Mouse (Mus musculus) right cerebral cortex, postnatal 14 days (tissue): ENCODE measurements around the gene Dlg2.
A peak's percentile ranks its signal among the peaks of the same experiment; 100 is the strongest.

Experiments used
- DNase-seq: peaks from one replicate; pipeline ENCODE4 v3.0.0; 2022

Gene Dlg2

DNA sequence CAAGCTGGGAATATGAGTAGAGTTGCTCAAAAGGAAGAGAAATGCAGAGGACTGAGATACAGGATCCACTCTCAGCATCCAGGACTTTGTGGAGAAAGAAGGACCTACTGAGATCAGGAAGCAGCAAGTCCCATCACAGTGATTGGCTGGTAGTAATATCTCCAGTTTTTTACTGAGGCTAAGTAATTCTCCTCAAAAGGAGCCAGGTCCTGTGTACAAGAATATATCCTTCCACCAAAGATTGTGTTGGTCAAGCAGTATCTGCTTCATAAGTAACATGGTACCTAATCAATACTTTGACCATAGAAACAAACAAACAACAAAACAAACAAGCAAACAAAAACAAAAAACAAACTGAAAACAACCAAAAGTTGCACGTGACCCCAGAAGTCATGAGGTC lies 980.3 kb downstream of the Dlg2 start:
- DNase-seq = no peak

GRCm38 (mm10) chr7:91457207-91457606 lies 980.7 kb downstream of the Dlg2 start:
- peak; percentile 58 for DNase-seq

GRCm38 (mm10) chr7:91461352-91461751 lies 984.9 kb downstream of the Dlg2 start:
- no peak for DNase-seq

- DNase-seq = no peak
These were observed 986.8 kb downstream of the Dlg2 start for GRCm38 (mm10) chr7:91463256-91463655.

DNA sequence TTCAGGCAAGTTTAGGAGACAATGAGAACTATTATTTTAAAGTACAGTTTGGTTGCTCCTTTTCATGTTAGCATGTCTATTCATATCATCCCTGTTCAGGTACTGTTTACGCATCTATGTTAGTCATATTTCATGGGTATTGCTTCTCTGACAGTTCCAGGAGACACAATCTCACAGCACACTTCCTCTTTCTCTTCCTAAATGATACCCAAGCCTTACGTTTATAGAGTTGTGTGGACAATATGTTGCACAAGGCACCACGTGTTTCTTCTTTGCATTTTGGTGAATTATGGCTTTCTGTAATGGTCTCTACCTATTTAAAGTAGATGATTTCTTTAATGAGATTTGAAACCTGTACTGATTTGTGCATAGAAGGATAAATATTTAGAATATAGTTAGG lies 990.6 kb downstream of the Dlg2 start:
- DNase-seq = no peak

- DNase-seq = no peak
These were observed 1002.7 kb downstream of the Dlg2 start for GRCm38 (mm10) chr7:91479145-91479544.

DNA sequence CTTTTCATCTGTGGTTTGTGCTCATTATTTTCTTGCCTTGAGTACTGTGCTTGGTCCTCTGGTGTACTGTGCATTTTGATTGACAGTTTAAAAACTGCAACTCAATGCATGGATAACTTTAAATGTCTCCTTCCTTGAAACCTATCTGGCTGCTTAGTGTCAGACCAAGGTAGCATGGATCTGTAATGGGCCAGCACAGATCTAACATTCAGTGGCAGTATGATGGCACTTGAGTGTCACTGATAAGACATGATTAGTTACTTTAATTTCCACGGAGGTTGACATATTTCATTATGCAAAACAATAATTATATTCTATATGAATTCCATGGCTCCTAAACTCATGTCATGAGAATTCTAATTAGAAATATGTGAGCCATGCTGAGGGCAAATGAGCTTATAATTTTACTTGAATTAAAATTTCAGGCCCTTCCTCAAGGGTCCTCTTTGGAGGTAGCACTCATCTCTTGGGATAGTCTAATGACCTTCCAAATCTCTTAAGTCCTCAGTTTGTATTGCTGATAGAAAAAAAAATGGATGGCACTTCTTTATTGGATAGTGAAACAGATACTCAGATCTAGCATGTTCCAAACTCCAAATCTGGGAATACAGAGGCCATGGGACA lies 1005.2 kb downstream of the Dlg2 start:
- DNase-seq = no peak

- no peak for DNase-seq
These were observed 1016.8 kb downstream of the Dlg2 start for GRCm38 (mm10) chr7:91493234-91493633.

- DNase-seq = no peak
These were observed 1019.1 kb downstream of the Dlg2 start for GRCm38 (mm10) chr7:91495526-91495925.

GRCm38 (mm10) chr7:91511119-91511518 lies 1034.6 kb downstream of the Dlg2 start:
- DNase-seq = no peak

DNA sequence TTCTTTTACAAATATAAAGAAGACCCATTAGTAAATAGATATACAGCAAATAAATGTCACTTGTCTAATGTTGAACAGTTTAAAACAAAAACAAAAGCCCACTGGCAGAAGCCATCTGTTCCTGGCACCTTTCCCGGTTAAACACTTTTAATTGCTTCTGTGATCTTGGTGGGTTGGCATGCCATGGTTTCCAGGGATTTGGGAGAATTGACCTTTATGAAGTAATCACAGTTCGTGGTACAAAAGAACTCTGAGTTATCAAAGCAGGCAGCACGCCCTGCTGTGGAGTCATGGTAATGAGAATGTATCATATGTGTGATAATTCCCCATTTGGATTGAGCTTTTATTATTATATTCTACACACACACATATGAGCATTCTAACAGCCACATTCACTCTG lies 1038.0 kb downstream of the Dlg2 start:
- DNase-seq = peak; percentile 8

GRCm38 (mm10) chr7:91516225-91516624 lies 1039.8 kb downstream of the Dlg2 start:
- no peak for DNase-seq

GRCm38 (mm10) chr7:91525859-91526258 lies 1049.4 kb downstream of the Dlg2 start:
- DNase-seq = no peak

GRCm38 (mm10) chr7:91542597-91543285 lies 1066.3 kb downstream of the Dlg2 start:
- DNase-seq = peak; percentile 25

DNA sequence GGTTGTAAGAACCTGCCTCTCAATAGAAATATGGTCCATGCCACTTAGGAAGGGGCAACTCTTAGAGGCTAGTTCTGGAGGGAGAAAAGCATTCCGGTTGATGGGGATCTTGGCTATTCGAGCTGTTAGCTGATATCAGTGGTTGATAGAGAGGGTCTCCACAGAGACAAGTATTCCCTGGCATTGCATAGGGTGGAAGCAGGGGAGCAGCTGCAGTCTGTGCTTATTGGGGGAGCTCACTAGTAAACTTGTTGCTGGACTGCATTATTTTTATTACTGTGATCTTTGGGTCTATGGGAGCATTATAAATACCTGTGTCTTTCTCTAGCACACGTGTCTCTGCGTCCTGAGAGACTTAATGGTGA lies 1066.8 kb downstream of the Dlg2 start:
- no peak for DNase-seq

- no peak for DNase-seq
These were observed 1068.1 kb downstream of the Dlg2 start for GRCm38 (mm10) chr7:91544600-91544999.

- no peak for DNase-seq
These were observed 1072.3 kb downstream of the Dlg2 start for GRCm38 (mm10) chr7:91548796-91549195.

DNA sequence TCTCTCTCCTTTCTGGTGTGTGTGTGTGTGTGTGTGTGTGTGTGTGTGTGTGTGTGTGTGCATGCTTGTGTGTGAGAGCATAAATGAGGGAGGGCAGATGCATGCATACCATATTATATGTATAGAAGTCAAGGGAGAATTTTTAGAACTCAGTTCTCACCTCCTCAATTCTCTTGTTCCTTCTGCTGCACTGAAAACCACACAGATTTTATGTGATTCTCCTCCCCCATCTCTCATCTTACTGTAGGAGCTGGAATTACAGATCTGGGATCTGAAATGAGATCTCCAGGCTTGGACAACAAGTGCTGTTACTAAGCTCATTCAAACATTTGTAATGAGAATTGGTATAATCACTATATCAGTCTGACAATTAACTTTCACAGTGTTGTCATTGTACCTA lies 1081.1 kb downstream of the Dlg2 start:
- no peak for DNase-seq

GRCm38 (mm10) chr7:91567423-91567822 lies 1091.0 kb downstream of the Dlg2 start:
- DNase-seq = no peak

DNA sequence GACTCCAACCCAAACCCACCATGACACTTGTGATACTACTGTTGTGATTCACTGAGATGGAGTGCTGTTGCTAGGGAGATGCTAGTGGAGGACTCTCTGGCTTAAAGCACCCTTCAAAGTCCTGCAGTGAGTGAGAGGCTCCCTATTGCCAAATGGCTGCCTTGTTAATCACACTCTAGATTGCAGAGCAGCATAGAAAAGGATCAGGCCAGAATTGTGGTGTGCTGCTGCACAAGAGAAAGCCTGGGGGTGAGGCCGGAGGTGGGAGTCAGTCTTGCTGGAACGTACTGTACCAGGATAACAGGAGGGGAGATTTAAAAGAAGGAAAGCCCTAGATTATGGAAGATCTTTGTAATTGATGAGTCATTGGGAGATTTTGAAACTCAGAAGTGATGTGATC lies 1094.5 kb downstream of the Dlg2 start:
- no peak for DNase-seq

DNA sequence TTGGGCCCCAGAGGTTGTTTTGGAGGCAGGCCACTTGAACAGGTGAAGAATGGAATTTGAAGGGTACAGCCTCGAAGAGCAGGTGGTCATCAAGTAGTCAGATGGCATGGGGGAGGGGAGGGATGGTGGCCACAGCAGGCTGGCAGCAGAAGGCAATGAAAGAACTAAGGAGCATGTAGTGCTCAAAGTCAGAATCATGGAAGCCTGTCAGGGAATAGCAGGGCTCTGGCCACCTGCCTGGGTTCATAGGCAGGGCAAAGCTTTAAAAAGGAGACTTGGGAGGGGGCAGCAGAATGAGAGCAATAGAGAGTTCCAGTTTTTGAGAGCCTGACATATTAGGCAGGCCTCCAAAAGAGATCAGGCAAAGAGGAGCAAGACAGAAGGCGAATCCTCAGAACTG lies 1096.2 kb downstream of the Dlg2 start:
- peak; percentile 14 for DNase-seq

DNA sequence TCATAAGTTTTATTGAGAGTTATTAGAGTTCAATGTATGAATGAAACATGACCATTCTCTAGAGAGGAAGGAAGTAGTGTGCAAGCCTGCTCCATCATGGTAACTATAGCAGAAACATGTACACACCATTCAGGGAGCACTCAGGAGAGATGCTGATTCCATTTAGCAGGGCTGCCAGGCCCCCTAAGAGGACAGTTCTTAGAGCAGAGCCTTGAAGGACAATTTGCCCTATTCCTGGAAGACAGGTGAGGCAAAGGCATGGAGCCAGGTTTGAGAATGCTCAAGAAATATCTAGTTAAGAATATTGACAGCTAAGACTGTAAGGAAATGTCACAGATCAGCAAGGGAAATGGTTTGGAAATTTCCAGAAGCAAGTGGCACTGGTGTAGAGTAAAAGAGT lies 1096.8 kb downstream of the Dlg2 start:
- DNase-seq = no peak

- DNase-seq = no peak
These were observed 1099.7 kb downstream of the Dlg2 start for GRCm38 (mm10) chr7:91576216-91576615.

DNA sequence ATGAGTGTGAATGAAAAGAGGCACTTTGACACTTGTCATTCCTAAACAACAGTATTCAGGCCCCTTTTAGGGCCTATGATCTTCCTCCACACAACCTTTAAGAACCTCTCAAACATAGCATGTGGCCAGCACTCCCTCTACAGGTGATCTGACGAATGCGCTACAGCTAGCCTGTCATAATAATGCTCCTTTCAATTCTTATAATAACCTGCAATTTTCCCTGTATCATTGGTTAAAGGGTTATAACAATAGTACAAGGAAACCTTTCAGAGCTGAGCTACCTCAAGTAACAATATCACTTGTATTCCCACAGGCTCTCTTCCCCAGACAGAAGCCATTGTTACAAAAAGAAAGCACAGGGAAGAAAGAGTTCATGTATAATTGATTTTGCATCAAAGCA lies 1105.7 kb downstream of the Dlg2 start:
- no peak for DNase-seq

- DNase-seq = no peak
These were observed 1107.1 kb downstream of the Dlg2 start for GRCm38 (mm10) chr7:91583566-91583965.
